Mouse (Mus musculus) CH12.LX (cell line): ENCODE data around the gene Gm44. TPM values are rescaled to one million over a fixed set of nuclear protein-coding genes. Genes with fewer than 3 reads are reported as not detected.
"Not testable (repeated sequence)": the region's sequence is repeated elsewhere in the genome, so short reads cannot be mapped to it uniquely, and the experiment has no call there.

Source experiments
- DNase-seq: peaks from one replicate; pipeline ENCODE4 v3.0.0-alpha.2; 2013; ENCODE audit errors: extremely low read depth
- H3K27ac ChIP-seq: 2 replicates; pipeline ENCODE4 v1.5.1; 2012; ENCODE audit warnings: low read depth, mild to moderate bottlenecking, control low read depth, moderate library complexity; ENCODE audit not compliant: insufficient read depth
- H3K27me3 ChIP-seq: replicated peaks from 2 replicates; pipeline ENCODE3; 2012; ENCODE audit warnings: inconsistent platforms
- H3K36me3 ChIP-seq, 2 experiments: replicated peaks in 1 of 2; 2 replicates each; pipeline versions ENCODE3 to v1.6.1; 2012; ENCODE audit warnings: inconsistent platforms in 1 of 2, low read length in 1 of 2, mild to moderate bottlenecking in 1 of 2, mixed read lengths in 1 of 2, moderate library complexity in 1 of 2; ENCODE audit not compliant: control insufficient read depth in 1 of 2, insufficient read depth in 1 of 2
- H3K4me1 ChIP-seq, 2 experiments: 2 replicates each; pipeline ENCODE4 v1.6.1; 2012; ENCODE audit warnings: inconsistent platforms in 1 of 2, moderate library complexity in 1 of 2; ENCODE audit not compliant: insufficient read depth in 2 of 2, control insufficient read depth in 1 of 2
- H3K4me2 ChIP-seq: 2 replicates; pipeline ENCODE4 v1.6.1; 2012; ENCODE audit warnings: low read depth, mild to moderate bottlenecking, control low read depth; ENCODE audit not compliant: poor library complexity, insufficient read depth, severe bottlenecking
- H3K4me3 ChIP-seq, 3 experiments: fragments of 150-350 bp in 1 of 3; sonication (generic) in 1 of 3; replicated peaks in 1 of 3; 2 replicates each; pipeline versions ENCODE3 to v1.5.1; 2011 to 2012; ENCODE audit warnings: low read depth in 2 of 3, low read length in 2 of 3, mild to moderate bottlenecking in 2 of 3, moderate library complexity in 2 of 3, control low read depth in 1 of 3, improper control_type of control experiment in 1 of 3, inconsistent platforms in 1 of 3, mixed read lengths in 1 of 3; ENCODE audit not compliant: poor library complexity in 1 of 3
- H3K79me2 ChIP-seq: replicated peaks from 2 replicates; pipeline ENCODE4 v1.6.1; 2012; ENCODE audit warnings: mild to moderate bottlenecking, moderate library complexity; ENCODE audit not compliant: control insufficient read depth, poor library complexity, insufficient read depth, severe bottlenecking; ENCODE audit errors: extremely low read depth
- H3K9ac ChIP-seq: 2 replicates; pipeline ENCODE4 v1.6.1; 2012; ENCODE audit warnings: low read depth, mild to moderate bottlenecking, control low read depth, moderate library complexity; ENCODE audit not compliant: insufficient read depth
- H3K9me3 ChIP-seq: replicated peaks from 2 replicates; pipeline ENCODE3; 2012; ENCODE audit warnings: low read length, inconsistent platforms, mixed read lengths
- BHLHE40 ChIP-seq: IDR thresholded peaks from 2 replicates; pipeline ENCODE4 v1.6.1; 2011; ENCODE audit warnings: mild to moderate bottlenecking, low read depth, low read length, improper control_type of control experiment
- CHD1 ChIP-seq: IDR thresholded peaks from 2 replicates; pipeline ENCODE4 v1.6.1; 2012; ENCODE audit warnings: low read depth, low read length, improper control_type of control experiment, inconsistent platforms
- CHD2 ChIP-seq: IDR thresholded peaks from 2 replicates; pipeline ENCODE4 v1.6.1; 2011; ENCODE audit warnings: low read length, improper control_type of control experiment
- EP300 ChIP-seq: IDR thresholded peaks from 2 replicates; pipeline ENCODE4 v1.6.1; 2011; ENCODE audit warnings: low read length, improper control_type of control experiment
- JUN ChIP-seq: IDR thresholded peaks from 2 replicates; pipeline ENCODE4 v1.6.1; 2011; ENCODE audit warnings: low read depth, mild to moderate bottlenecking, low read length, improper control_type of control experiment, moderate library complexity; ENCODE audit not compliant: insufficient read depth
- MAZ ChIP-seq: IDR thresholded peaks from 2 replicates; pipeline ENCODE4 v1.6.1; 2012; ENCODE audit warnings: low read depth, mild to moderate bottlenecking, inconsistent platforms, low read length, improper control_type of control experiment, moderate library complexity
- MEF2A ChIP-seq: IDR thresholded peaks from 2 replicates; pipeline ENCODE4 v1.6.1; 2014; ENCODE audit warnings: low read depth, mild to moderate bottlenecking, inconsistent platforms, low read length, improper control_type of control experiment, borderline replicate concordance
- MYC ChIP-seq: IDR thresholded peaks from 2 replicates; pipeline ENCODE4 v1.6.1; 2011; ENCODE audit warnings: low read depth, mild to moderate bottlenecking, improper control_type of control experiment, low read length
- NELFE ChIP-seq: IDR thresholded peaks from 2 replicates; pipeline ENCODE4 v1.6.1; 2011; ENCODE audit warnings: low read depth, low read length, improper control_type of control experiment
- PAX5 ChIP-seq: IDR thresholded peaks from 2 replicates; pipeline ENCODE4 v1.6.1; 2012; ENCODE audit warnings: low read length, inconsistent platforms, mixed read lengths
- POLR2AphosphoS2 ChIP-seq: IDR thresholded peaks from 2 replicates; pipeline ENCODE4 v1.6.1; 2011; ENCODE audit warnings: low read depth, low read length, improper control_type of control experiment
- RAD21 ChIP-seq: IDR thresholded peaks from 2 replicates; pipeline ENCODE4 v1.6.1; 2011; ENCODE audit warnings: low read depth, mild to moderate bottlenecking, low read length, improper control_type of control experiment, moderate library complexity
- RCOR1 ChIP-seq: conservative IDR thresholded peaks from 2 replicates; pipeline ENCODE4 v1.6.1; 2012; ENCODE audit warnings: low read depth, mild to moderate bottlenecking, inconsistent platforms, low read length, improper control_type of control experiment
- SMC3 ChIP-seq: IDR thresholded peaks from 2 replicates; pipeline ENCODE4 v1.6.1; 2011; ENCODE audit warnings: low read depth, low read length, improper control_type of control experiment
- TBP ChIP-seq: conservative IDR thresholded peaks from 2 replicates; pipeline ENCODE4 v1.6.1; 2011; ENCODE audit warnings: low read depth, low read length, improper control_type of control experiment
- UBTF ChIP-seq: IDR thresholded peaks from 2 replicates; pipeline ENCODE4 v1.6.1; 2012; ENCODE audit warnings: low read depth, mild to moderate bottlenecking, inconsistent platforms, low read length, improper control_type of control experiment, moderate library complexity
- USF2 ChIP-seq: conservative IDR thresholded peaks from 2 replicates; pipeline ENCODE4 v1.6.1; 2011; ENCODE audit warnings: low read depth, low read length, improper control_type of control experiment
- ZKSCAN1 ChIP-seq: IDR thresholded peaks from 2 replicates; pipeline ENCODE4 v1.6.1; 2012; ENCODE audit warnings: low read depth, inconsistent platforms, low read length, improper control_type of control experiment, borderline replicate concordance
- ZMIZ1 ChIP-seq: IDR thresholded peaks from 2 replicates; pipeline ENCODE4 v1.6.1; 2012; ENCODE audit warnings: low read depth, mild to moderate bottlenecking, inconsistent platforms, low read length, improper control_type of control experiment
- ZNF384 ChIP-seq: IDR thresholded peaks from 2 replicates; pipeline ENCODE4 v1.6.1; 2012; ENCODE audit warnings: low read depth, low read length, improper control_type of control experiment, inconsistent platforms
- dilution Hi-C: fragments of 300-500 bp; cut with MboI; formaldehyde crosslinking; loops from 2 replicates; pipeline ENCODE4 v1.14.3; 2020; ENCODE audit warnings: low sequenced_read_pairs; ENCODE audit not compliant: extremely low pct_unique_long_range_greater_than_20kb, extremely low pct_ligation_motif_present
- in situ Hi-C: fragments of 300-500 bp; cut with MboI; formaldehyde crosslinking; loops from 3 replicates; pipeline ENCODE4 v1.14.3; 2019; ENCODE audit warnings: low sequenced_read_pairs, low pct_ligation_motif_present, low pct_unique_long_range_greater_than_20kb, mixed read lengths
- polyA plus RNA-seq: library from polyadenylated mRNA; unstranded; fragments of >175 nt; gene quantifications from 2 replicates; pipeline ENCODE4 v1.2.1, GENCODE M21; 2012; ENCODE audit warnings: low read depth; ENCODE audit not compliant: insufficient read length
- total RNA-seq, 2 experiments: library from RNA; depleted of rRNA; stranded (reverse); fragments of 300-350 nt in 1 of 2; fragments of >200 nt in 1 of 2; gene quantifications; 2 replicates each; pipeline ENCODE4 v1.2.3; 2012 to 2014

The Gm44 gene
- total RNA-seq (2012; rRNA removed) (not detected in 2 replicates), total RNA-seq (2014; rRNA removed) (not detected in 2 replicates), polyA plus RNA-seq (not detected in 2 replicates)

GRCm38 (mm10) chrX:90891842-90892241 lies at the start of gene Gm44:
Gm44 (plus strand) TSS chrX:90892142.
- Histone ChIP-seq H3K27me3 (no peaks in the 10 kb centered on the region), H3K4me3 (no peak within 1 kb of the TSS), H3K4me1 (no peaks in the 10 kb centered on the region), H3K9me3 (peaks cover 3% of the 10 kb centered on the region)
- no peak for DNase-seq
- dilution Hi-C loops: no loop called here
- in situ Hi-C loops: no loop called here
- TF ChIP-seq MYC (no peak), TBP (no peak), CHD1 (no peak), ZMIZ1 (no peak), ZNF384 (no peak), BHLHE40 (no peak), CHD2 (no peak), POLR2AphosphoS2 (no peak), JUN (no peak), PAX5 (no peak), EP300 (no peak), USF2 (no peak), UBTF (no peak), SMC3 (no peak), MAZ (no peak), RAD21 (no peak), MEF2A (no peak), ZKSCAN1 (no peak)
- TF ChIP-seq, all 38 proteins: peak for 0
- Histone ChIP-seq H3K79me2 (no peaks in the 10 kb centered on the region), H3K27ac (no peak within 1 kb of the TSS), H3K9ac (no peak within 1 kb of the TSS), H3K36me3 (no peaks in the 10 kb centered on the region), H3K4me2 (no peak within 1 kb of the TSS)

- Histone ChIP-seq H3K27me3 (no peaks in the 10 kb centered on the region), H3K9me3 (no peaks in the 10 kb centered on the region), H3K27ac (no peak overlapping the region), H3K9ac (no peak overlapping the region), H3K4me1 (no peaks in the 10 kb centered on the region), H3K4me3 (no peak overlapping the region), H3K4me2 (no peak overlapping the region), H3K36me3 (no peaks in the 10 kb centered on the region), H3K79me2 (no peaks in the 10 kb centered on the region)
- in situ Hi-C loops (no loop called here), dilution Hi-C loops (no loop called here)
- no peak for DNase-seq
- no peak for TF ChIP-seq NELFE
- TF ChIP-seq BHLHE40: no peak
- no peak for TF ChIP-seq RCOR1
Measured at GRCm38 (mm10) chrX:90927989-90928388, 36.0 kb downstream of the Gm44 start.

- H3K9ac ChIP-seq, H3K4me1 ChIP-seq, H3K4me3 ChIP-seq, H3K36me3 ChIP-seq, H3K4me2 ChIP-seq, H3K79me2 ChIP-seq, H3K27me3 ChIP-seq, DNase-seq, in situ Hi-C loops, H3K9me3 ChIP-seq, H3K27ac ChIP-seq, dilution Hi-C loops: not testable (repeated sequence)
Measured at GRCm38 (mm10) chrX:90938211-90938610, 46.3 kb downstream of the Gm44 start.
